In genomic region chr9:117902239-117902939, GRCm38 (mm10) we compare ENCODE assay signal across 8 mouse cellular contexts.
A peak's percentile ranks its signal among the peaks of the same experiment; 100 is the strongest.
DNase-seq lines count a peak whose midpoint lies in the region; ATAC-seq lines count a peak whose summit lies in the region.
"Had no signal": no experiment of that assay in that cellular context is flagged by ENCODE, and none has a peak within 500 bp of the region (broad histone marks: within the 10 kb centered on the region; RNA-seq: fewer than 3 reads in every experiment).

No protein-coding gene starts in this region.

- ATAC-seq in liver, embryonic 12.5 days: no peak
- no peak for ATAC-seq in liver, embryonic 11.5 days (replicated peaks; ENCODE audit: low FRiP score)
- peak; percentile 75 for ATAC-seq in common myeloid progenitor, adult 5-6 weeks (replicated peaks; ENCODE audit: low read depth, poor library complexity, severe bottlenecking)
- no peak for ATAC-seq in frontal cortex, adult (ENCODE audit: low TSS enrichment)

- 40% methylated on average over 20 of the region's 20 CpGs for WGBS in liver, embryonic 12.5 days (ENCODE audit: insufficient replicate concordance)
- 61% methylated on average over 20 of the region's 20 CpGs for WGBS in liver, embryonic 11.5 days

- H3K4me3 ChIP-seq in liver, embryonic 12.5 days: no peak overlapping the region
- H3K4me3 ChIP-seq in liver, embryonic 11.5 days (ENCODE audit: low read depth, low read length): no peak overlapping the region
- H3K4me3 ChIP-seq: liver, embryonic 15.5 days had no signal

- peak overlapping the region; percentile 3; the same call in 1 of the 2 replicates for H3K4me2 ChIP-seq in liver, embryonic 12.5 days
- no peak overlapping the region for H3K4me2 ChIP-seq in liver, embryonic 11.5 days
- H3K4me2 ChIP-seq: liver, embryonic 15.5 days had no signal

- no peak overlapping the region for H3K27ac ChIP-seq in liver, embryonic 12.5 days
- no peak overlapping the region for H3K27ac ChIP-seq in liver, embryonic 11.5 days (ENCODE audit: low read depth, low read length)
- H3K27ac ChIP-seq: liver, embryonic 15.5 days had no signal

- no peaks in the 10 kb centered on the region for H3K9me3 ChIP-seq in liver, embryonic 12.5 days (replicated peaks)
- no peaks in the 10 kb centered on the region for H3K9me3 ChIP-seq in liver, embryonic 11.5 days (ENCODE audit: control insufficient read depth, low read length)
- H3K9me3 ChIP-seq: liver, embryonic 15.5 days had no signal

- no peak overlapping the region for H3K9ac ChIP-seq in liver, embryonic 12.5 days
- H3K9ac ChIP-seq in liver, embryonic 11.5 days (ENCODE audit: low read depth, low read length): no peak overlapping the region
- H3K9ac ChIP-seq: liver, embryonic 15.5 days had no signal

- DNase-seq in liver, embryonic 11.5 days (ENCODE audit: low spot score): no peak
- peak; percentile 17 for DNase-seq in lung, postnatal 36 days
- DNase-seq in thymus, postnatal 10 days (ENCODE audit: low spot score in 2 of 2): peak; percentile 23 to 28
- no peak for DNase-seq in adrenal gland, adult 18-20 months (ENCODE audit: low spot score in 2 of 2)

- no peaks in the 10 kb centered on the region for H3K4me1 ChIP-seq in liver, embryonic 12.5 days
- H3K4me1 ChIP-seq in liver, embryonic 11.5 days (replicated peaks; ENCODE audit: control insufficient read depth, insufficient read depth, low read length): no peaks in the 10 kb centered on the region
- H3K4me1 ChIP-seq: liver, embryonic 15.5 days had no signal

- no peaks in the 10 kb centered on the region for H3K36me3 ChIP-seq in liver, embryonic 12.5 days
- H3K36me3 ChIP-seq in liver, embryonic 11.5 days (ENCODE audit: control insufficient read depth, insufficient read depth, low read length): no peaks in the 10 kb centered on the region
- H3K36me3 ChIP-seq: liver, embryonic 15.5 days had no signal

- no peaks in the 10 kb centered on the region for H3K27me3 ChIP-seq in liver, embryonic 12.5 days (replicated peaks)
- H3K27me3 ChIP-seq in liver, embryonic 11.5 days (replicated peaks; ENCODE audit: control insufficient read depth, insufficient read depth, low read length): no peaks in the 10 kb centered on the region; the same call in 1 of the 2 replicates
- H3K27me3 ChIP-seq: liver, embryonic 15.5 days had no signal

Comparison
In these comparisons a context has a peak if more than half of its experiments do, and no peak if none do; other contexts are left out.
1. DNase-seq: peak in lung, postnatal 36 days (single experiment) and thymus, postnatal 10 days (2 of 2); none in liver, embryonic 11.5 days (single experiment) and adrenal gland, adult 18-20 months (0 of 2).